Comparison of ENCODE assay signal across 25 mouse cellular contexts in the genomic region with DNA sequence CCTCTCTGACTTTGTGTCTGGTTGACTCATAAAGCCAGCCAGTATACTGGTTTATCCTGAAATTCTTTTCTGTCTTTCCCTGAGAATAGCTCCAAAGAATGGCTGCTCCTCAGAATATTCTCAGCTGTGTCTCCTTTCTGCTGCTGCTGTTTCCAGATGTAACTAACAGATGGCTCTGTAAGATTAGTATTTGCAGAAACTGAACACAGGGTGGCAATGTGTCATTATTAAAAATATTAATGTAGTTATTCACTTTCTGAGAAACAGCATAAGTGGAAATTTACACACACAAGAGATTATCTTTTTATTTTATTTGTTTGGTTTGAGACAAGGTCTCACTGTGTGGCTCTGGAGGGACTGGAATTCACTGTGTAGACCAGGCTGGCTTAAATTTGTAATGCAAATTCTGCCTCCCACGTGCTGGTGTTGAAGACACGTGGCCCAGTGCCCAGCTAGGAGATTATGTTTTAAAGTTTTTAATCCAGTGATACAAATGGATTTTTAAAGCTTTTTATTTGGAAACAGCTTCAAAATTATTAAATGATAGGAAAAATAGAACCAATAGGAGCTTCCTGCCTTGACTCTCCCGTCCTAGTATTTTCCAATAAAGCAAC. TPM values are rescaled to one million over a fixed set of nuclear protein-coding genes. Genes with fewer than 3 reads are reported as not detected.
DNase-seq lines count a peak whose midpoint lies in the region; ATAC-seq and TF ChIP-seq lines count a peak whose summit lies in the region.
"Had no signal": no experiment of that assay in that cellular context is flagged by ENCODE, and none has a peak within 500 bp of the region (broad histone marks: within the 10 kb centered on the region; RNA-seq: fewer than 3 reads in every experiment).

No protein-coding gene starts in this region.

- TF ChIP-seq POLR2A in heart, adult 2 months (IDR thresholded peaks at IDR 0.05; ENCODE audit: insufficient read depth, low read depth, low read length), result no peak

- H3K79me2 ChIP-seq in heart, adult 2 months (replicated peaks; ENCODE audit: control insufficient read depth, insufficient read depth, low read length), result no peaks in the 10 kb centered on the region

- H3K36me3 ChIP-seq in heart, adult 2 months (ENCODE audit: control insufficient read depth, insufficient read depth, low read length), result no peaks in the 10 kb centered on the region
- no peaks in the 10 kb centered on the region for H3K36me3 ChIP-seq in heart, embryonic 12.5 days
- no peaks in the 10 kb centered on the region for H3K36me3 ChIP-seq in midbrain, embryonic 14.5 days (ENCODE audit: control insufficient read depth, insufficient read depth, low read length)
- H3K36me3 ChIP-seq in midbrain, embryonic 15.5 days (replicated peaks), result no peaks in the 10 kb centered on the region
- H3K36me3 ChIP-seq: embryonic facial prominence, embryonic 13.5 days; forebrain, embryonic 15.5 days; heart, embryonic 15.5 days had no signal

- intact Hi-C loops in heart, adult 2 months (cut with DNase I), result no loop called here

- peak; percentile 21; the same call in 1 of the 2 replicates for TF ChIP-seq CTCF in heart, adult 2 months (IDR thresholded peaks at IDR 0.05)

- no peak overlapping the region for H3K4me3 ChIP-seq in heart, adult 2 months
- no peak overlapping the region for H3K4me3 ChIP-seq in heart, embryonic 12.5 days
- no peak overlapping the region for H3K4me3 ChIP-seq in midbrain, embryonic 14.5 days (replicated peaks; ENCODE audit: low read depth, low read length)
- H3K4me3 ChIP-seq in midbrain, embryonic 15.5 days, result no peak overlapping the region
- H3K4me3 ChIP-seq: embryonic facial prominence, embryonic 13.5 days; forebrain, embryonic 15.5 days; heart, embryonic 15.5 days; left cerebral cortex, adult 2 months; myocyte had no signal

- no peaks in the 10 kb centered on the region for H3K27me3 ChIP-seq in heart, adult 2 months (ENCODE audit: control insufficient read depth, insufficient read depth, low read length)
- no peaks in the 10 kb centered on the region for H3K27me3 ChIP-seq in heart, embryonic 12.5 days (replicated peaks)
- H3K27me3 ChIP-seq in midbrain, embryonic 14.5 days (ENCODE audit: control insufficient read depth, insufficient read depth, low read length), result no peaks in the 10 kb centered on the region
- no peaks in the 10 kb centered on the region for H3K27me3 ChIP-seq in midbrain, embryonic 15.5 days (replicated peaks)
- H3K27me3 ChIP-seq: embryonic facial prominence, embryonic 13.5 days; forebrain, embryonic 15.5 days; heart, embryonic 15.5 days had no signal

- no peak for DNase-seq in heart, adult 2 months
- peak; percentile 8 for DNase-seq in midbrain, embryonic 14.5 days
- peak; percentile 27 for DNase-seq in ES-CJ7 (ENCODE audit: low read depth, low spot score)
- no peak for DNase-seq in spleen, adult 18-20 months
- DNase-seq in kidney, postnatal 4 days, result no peak
- DNase-seq: adrenal gland, adult 8-10 months; cerebellum, adult 11-12 months; cerebellum, postnatal 14 days; heart, postnatal 4 days; kidney, adult 18-20 months; kidney, postnatal 14 days; left cerebral cortex, postnatal 4 days; lung, adult 2 months; lung, postnatal 36 days; right cerebral cortex, postnatal 25 days; thymus, postnatal 25 days had no signal

- TF ChIP-seq EP300 in heart, adult 2 months (IDR thresholded peaks at IDR 0.05; ENCODE audit: insufficient read depth, low read depth, low read length), result no peak

- no peak overlapping the region for H3K9ac ChIP-seq in heart, adult 2 months (ENCODE audit: low read depth, low read length)
- no peak overlapping the region for H3K9ac ChIP-seq in heart, embryonic 12.5 days
- no peak overlapping the region for H3K9ac ChIP-seq in midbrain, embryonic 14.5 days (replicated peaks; ENCODE audit: low read length)
- H3K9ac ChIP-seq in midbrain, embryonic 15.5 days, result no peak overlapping the region
- H3K9ac ChIP-seq: embryonic facial prominence, embryonic 13.5 days; forebrain, embryonic 15.5 days; heart, embryonic 15.5 days had no signal

- ATAC-seq in heart, embryonic 12.5 days (ENCODE audit: insufficient number of reproducible peaks, low FRiP score), result no peak
- no peak for ATAC-seq in midbrain, embryonic 14.5 days (ENCODE audit: low FRiP score, low TSS enrichment)
- ATAC-seq in midbrain, embryonic 15.5 days (replicated peaks), result no peak
- peak; percentile 13; the same call in 1 of the 2 replicates for ATAC-seq in megakaryocyte progenitor cell, adult 5-6 weeks (replicated peaks; ENCODE audit: poor library complexity)
- ATAC-seq: forebrain, embryonic 15.5 days; hindbrain, embryonic 16.5 days had no signal

- 56% methylated on average over 3 of the region's 3 CpGs for WGBS in heart, adult 2 months
- WGBS in heart, embryonic 12.5 days, result 66% methylated on average over 3 of the region's 3 CpGs
- WGBS in midbrain, embryonic 14.5 days, result 33% methylated on average over 3 of the region's 3 CpGs
- 32% methylated on average over 3 of the region's 3 CpGs for WGBS in midbrain, embryonic 15.5 days

- no peaks in the 10 kb centered on the region for H3K4me1 ChIP-seq in heart, adult 2 months (ENCODE audit: control insufficient read depth, insufficient read depth, low read length)
- 0 out of 2 replicates have a peak, but pooled peaks cover 2% of the 10 kb centered on the region for H3K4me1 ChIP-seq in heart, embryonic 12.5 days (replicated peaks)
- no peaks in the 10 kb centered on the region for H3K4me1 ChIP-seq in midbrain, embryonic 14.5 days (ENCODE audit: control insufficient read depth, insufficient read depth, low read length)
- H3K4me1 ChIP-seq in midbrain, embryonic 15.5 days, result no peaks in the 10 kb centered on the region
- H3K4me1 ChIP-seq: embryonic facial prominence, embryonic 13.5 days; forebrain, embryonic 15.5 days; heart, embryonic 15.5 days had no signal

- no peak overlapping the region for H3K4me2 ChIP-seq in heart, embryonic 12.5 days
- no peak overlapping the region for H3K4me2 ChIP-seq in midbrain, embryonic 14.5 days (ENCODE audit: low read length)
- H3K4me2 ChIP-seq in midbrain, embryonic 15.5 days, result no peak overlapping the region
- H3K4me2 ChIP-seq: embryonic facial prominence, embryonic 13.5 days; forebrain, embryonic 15.5 days; heart, embryonic 15.5 days had no signal

- H3K27ac ChIP-seq in heart, adult 2 months, result no peak overlapping the region
- H3K27ac ChIP-seq in heart, embryonic 12.5 days (ENCODE audit: poor library complexity, severe bottlenecking), result no peak overlapping the region
- no peak overlapping the region for H3K27ac ChIP-seq in midbrain, embryonic 14.5 days (replicated peaks; ENCODE audit: low read depth, low read length)
- H3K27ac ChIP-seq in midbrain, embryonic 15.5 days, result no peak overlapping the region
- H3K27ac ChIP-seq: embryonic facial prominence, embryonic 13.5 days; forebrain, embryonic 15.5 days; heart, embryonic 15.5 days; left cerebral cortex, adult 2 months had no signal

- H3K9me3 ChIP-seq in heart, embryonic 12.5 days (replicated peaks), result no peaks in the 10 kb centered on the region
- no peaks in the 10 kb centered on the region for H3K9me3 ChIP-seq in midbrain, embryonic 14.5 days (ENCODE audit: control insufficient read depth, low read length)
- H3K9me3 ChIP-seq in midbrain, embryonic 15.5 days, result no peaks in the 10 kb centered on the region
- H3K9me3 ChIP-seq: embryonic facial prominence, embryonic 13.5 days; forebrain, embryonic 15.5 days; heart, embryonic 15.5 days had no signal

RNA-seq across cellular contexts. Expression of a gene that starts 21.8 kb away (rescaled TPM):
- 10 to 100 TPM; 32.0 to 42.0 TPM for total RNA-seq in heart, adult 2 months (2021)
- 9.3 and 27.5 TPM in 2 replicates for polyA plus RNA-seq in heart, adult 2 months (2012; rRNA removed)
- polyA plus RNA-seq in heart, embryonic 12.5 days (2016; fragmentation: Nextera tagmentation; extraction: Ambion mirVana), result 36.5 and 36.9 TPM in 2 replicates
- polyA plus RNA-seq in midbrain, embryonic 14.5 days (2014; fragmentation: Nextera tagmentation; extraction: Ambion mirVana), result 35.3 and 43.5 TPM in 2 replicates
- 33.5 and 34.6 TPM in 2 replicates for polyA plus RNA-seq in midbrain, embryonic 15.5 days (2015; fragmentation: Nextera tagmentation; extraction: Ambion mirVana)
- 173 and 174 TPM in 2 replicates for total RNA-seq in megakaryocyte progenitor cell, adult 5-6 weeks (2015)
- 94.7 and 102 TPM in 2 replicates for total RNA-seq in megakaryocyte progenitor cell, adult 5-6 weeks (2017)

RNA-seq across cellular contexts. Expression of a gene that starts 21.9 kb away (rescaled TPM):
- total RNA-seq in heart, adult 2 months (2021), result 10 to 100 TPM; 12.2 to 12.3 TPM
- 6.8 and 9.0 TPM in 2 replicates for polyA plus RNA-seq in heart, adult 2 months (2012; rRNA removed)
- polyA plus RNA-seq in heart, embryonic 12.5 days (2016; fragmentation: Nextera tagmentation; extraction: Ambion mirVana), result 108 and 109 TPM in 2 replicates
- 45.1 and 69.1 TPM in 2 replicates for polyA plus RNA-seq in midbrain, embryonic 14.5 days (2014; fragmentation: Nextera tagmentation; extraction: Ambion mirVana)
- 52.3 and 53.8 TPM in 2 replicates for polyA plus RNA-seq in midbrain, embryonic 15.5 days (2015; fragmentation: Nextera tagmentation; extraction: Ambion mirVana)
- total RNA-seq in megakaryocyte progenitor cell, adult 5-6 weeks (2015), result 130 and 146 TPM in 2 replicates
- 136 and 145 TPM in 2 replicates for total RNA-seq in megakaryocyte progenitor cell, adult 5-6 weeks (2017)

Comparison
In these comparisons a context has a peak if more than half of its experiments do, and no peak if none do; other contexts are left out.
1. DNase-seq: peak in midbrain, embryonic 14.5 days (single experiment) and ES-CJ7 (single experiment); none in heart, adult 2 months (0 of 2), spleen, adult 18-20 months (0 of 2) and kidney, postnatal 4 days (0 of 2).